Mouse (Mus musculus) heart, embryonic 14.5 days (tissue): Measurements from ENCODE around the gene C1qtnf2. TPM values are rescaled to one million over a fixed set of nuclear protein-coding genes. Genes with fewer than 3 reads are reported as not detected.

Source experiments
- ATAC-seq: fragments of 200-750 bp; cut with Nextera tagmentation; 2 replicates; pipeline ENCODE4 v1.8.0; 2017; ENCODE audit warnings: low read depth, moderate TSS enrichment; ENCODE audit not compliant: insufficient number of reproducible peaks, insufficient read depth, low FRiP score
- H3K27ac ChIP-seq, 2 experiments: fragments of 200-500 bp in 1 of 2; fragments of 300-500 bp in 1 of 2; sonication (generic) in 1 of 2; replicated peaks in 1 of 2; 2 replicates each; pipeline ENCODE4 v1.5.1; 2012 to 2014; ENCODE audit warnings: low read depth in 2 of 2, low read length in 2 of 2, control low read depth in 1 of 2, mild to moderate bottlenecking in 1 of 2, mixed read lengths in 1 of 2; ENCODE audit not compliant: control insufficient read depth in 1 of 2, insufficient read depth in 1 of 2
- H3K27me3 ChIP-seq: fragments of 300-500 bp; sonication (generic); 2 replicates; pipeline ENCODE4 v1.6.1; 2014; ENCODE audit warnings: mild to moderate bottlenecking, low read length, control low read depth; ENCODE audit not compliant: control insufficient read depth, insufficient read depth
- H3K36me3 ChIP-seq: fragments of 300-500 bp; sonication (generic); 2 replicates; pipeline ENCODE4 v1.6.1; 2014; ENCODE audit warnings: mild to moderate bottlenecking, control low read depth, low read length, mixed read lengths; ENCODE audit not compliant: control insufficient read depth, insufficient read depth
- H3K4me1 ChIP-seq, 2 experiments: fragments of 200-500 bp in 1 of 2; fragments of 300-500 bp in 1 of 2; sonication (generic) in 1 of 2; 2 replicates each; pipeline ENCODE4 v1.6.1; 2012 to 2014; ENCODE audit warnings: low read length in 2 of 2, control low read depth in 1 of 2, mixed read lengths in 1 of 2; ENCODE audit not compliant: control insufficient read depth in 2 of 2, insufficient read depth in 2 of 2
- H3K4me2 ChIP-seq: fragments of 300-500 bp; sonication (generic); 2 replicates; pipeline ENCODE4 v1.6.1; 2014; ENCODE audit warnings: mild to moderate bottlenecking, low read length
- H3K4me3 ChIP-seq, 2 experiments: fragments of 200-500 bp in 1 of 2; fragments of 300-500 bp in 1 of 2; sonication (generic) in 1 of 2; 2 replicates each; pipeline ENCODE4 v1.5.1; 2012 to 2014; ENCODE audit warnings: low read length in 2 of 2, mild to moderate bottlenecking in 2 of 2, control low read depth in 1 of 2, low read depth in 1 of 2, moderate library complexity in 1 of 2; ENCODE audit not compliant: control insufficient read depth in 1 of 2, insufficient read depth in 1 of 2
- H3K9ac ChIP-seq: fragments of 300-500 bp; sonication (generic); 2 replicates; pipeline ENCODE4 v1.6.1; 2014; ENCODE audit warnings: mild to moderate bottlenecking, low read length
- H3K9me3 ChIP-seq: fragments of 300-500 bp; sonication (generic); 2 replicates; pipeline ENCODE4 v1.6.1; 2016; ENCODE audit warnings: low read length, control low read depth; ENCODE audit not compliant: control insufficient read depth
- WGBS: fragments of 180-500 bp; shearing (Covaris S2); extraction: QIAGEN DNeasy Blood & Tissue Kit; methylation state at CpG from one replicate; pipeline ENCODE4 v1.1.7; 2014; 5-methylcytosine and 5-hydroxymethylcytosine counted together
- polyA plus RNA-seq: library from polyadenylated mRNA; unstranded; fragments of >200 nt; fragmentation: Nextera tagmentation; extraction: Ambion mirVana; gene quantifications from 2 replicates; pipeline ENCODE4 v1.2.1, GENCODE M21; 2014

The C1qtnf2 gene
- polyA plus RNA-seq, 1 experiment from 2014 or later = 5.3 TPM

DNA sequence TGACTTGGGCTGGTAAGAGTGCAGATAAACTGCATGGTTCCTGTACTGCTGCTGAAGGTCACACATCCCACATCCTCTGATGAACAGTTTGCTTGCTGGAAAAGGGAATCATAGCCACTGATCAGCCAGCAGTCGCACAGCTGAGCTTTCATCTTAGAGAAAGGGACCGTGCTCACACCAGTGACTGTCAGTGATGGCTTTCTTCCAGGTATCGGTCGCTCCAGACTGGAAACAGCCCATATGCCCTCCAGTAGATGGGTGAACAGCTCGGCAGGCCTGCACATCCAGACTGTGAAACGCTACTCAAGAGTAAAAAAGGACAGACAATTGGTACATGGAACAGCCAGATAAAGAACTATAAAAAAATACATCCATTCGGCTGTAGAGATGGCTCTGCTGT is 31.1 kb downstream of the C1qtnf2 start:
- 80% methylated on average over 7 of the region's 7 CpGs for WGBS
- Histone ChIP-seq H3K4me2 (no peak overlapping the region), H3K36me3 (no peaks in the 10 kb centered on the region), H3K9me3 (no peaks in the 10 kb centered on the region), H3K4me1 (no peaks in the 10 kb centered on the region), H3K9ac (no peak overlapping the region), H3K27me3 (no peaks in the 10 kb centered on the region), H3K4me3 (no peak overlapping the region), H3K27ac (no peak overlapping the region)
- ATAC-seq = no peak

DNA sequence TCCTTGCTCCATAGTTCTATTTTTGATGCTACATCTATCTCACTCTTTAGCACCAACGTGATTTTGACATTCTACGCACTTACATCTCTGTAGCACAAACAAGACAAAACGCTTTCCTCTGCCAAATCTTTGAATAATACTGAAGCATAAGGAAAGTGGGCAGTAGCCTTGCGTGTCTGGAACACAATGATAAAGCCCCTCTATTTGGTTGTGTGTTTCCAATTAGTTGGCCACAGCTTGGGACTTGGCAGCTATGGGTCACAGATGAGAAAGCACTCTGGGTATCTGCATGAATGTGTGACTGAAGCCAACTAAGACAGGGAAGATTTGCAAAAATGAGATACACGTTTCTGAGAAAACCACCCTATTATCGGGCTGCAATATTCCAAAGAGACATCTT is 33.9 kb downstream of the C1qtnf2 start:
- Histone ChIP-seq H3K4me3 (no peak overlapping the region), H3K9ac (no peak overlapping the region), H3K36me3 (no peaks in the 10 kb centered on the region), H3K4me2 (no peak overlapping the region), H3K4me1 (no peaks in the 10 kb centered on the region), H3K9me3 (no peaks in the 10 kb centered on the region), H3K27ac (no peak overlapping the region), H3K27me3 (no peaks in the 10 kb centered on the region)
- ATAC-seq = no peak
- WGBS = 73% methylated on average over 6 of the region's 6 CpGs

- Histone ChIP-seq H3K9me3 (no peaks in the 10 kb centered on the region), H3K4me3 (no peak overlapping the region), H3K27me3 (no peaks in the 10 kb centered on the region), H3K4me2 (no peak overlapping the region), H3K9ac (no peak overlapping the region), H3K36me3 (no peaks in the 10 kb centered on the region), H3K4me1 (no peaks in the 10 kb centered on the region), H3K27ac (no peak overlapping the region)
- WGBS = 90% methylated on average over 5 of the region's 5 CpGs
- ATAC-seq = no peak
Observed at GRCm38 (mm10) chr11:43509878-43510277, 35.8 kb downstream of the C1qtnf2 start.

GRCm38 (mm10) chr11:43512661-43513190 is 38.6 kb downstream of the C1qtnf2 start:
- no peaks in the 10 kb centered on the region for H3K4me1 ChIP-seq
- H3K9me3 ChIP-seq = no peaks in the 10 kb centered on the region
- no peak overlapping the region for H3K9ac ChIP-seq
- no peak overlapping the region for H3K4me3 ChIP-seq
- ATAC-seq = no peak
- no peaks in the 10 kb centered on the region for H3K27me3 ChIP-seq
- H3K27ac ChIP-seq = no peak overlapping the region
- 78% methylated on average over 2 of the region's 2 CpGs for WGBS
- no peaks in the 10 kb centered on the region for H3K36me3 ChIP-seq
- H3K4me2 ChIP-seq = no peak overlapping the region

- no peak overlapping the region for H3K4me3 ChIP-seq
- ATAC-seq = no peak
- WGBS = 37% methylated on average over 8 of the region's 8 CpGs
Observed at GRCm38 (mm10) chr11:43516344-43517021, 42.4 kb downstream of the C1qtnf2 start.

GRCm38 (mm10) chr11:43517641-43518040 is 43.6 kb downstream of the C1qtnf2 start:
- no peaks in the 10 kb centered on the region for H3K27me3 ChIP-seq
- no peak overlapping the region for H3K4me2 ChIP-seq
- WGBS = 84% methylated on average over 11 of the region's 11 CpGs
- H3K9me3 ChIP-seq = no peaks in the 10 kb centered on the region
- H3K4me3 ChIP-seq = no peak overlapping the region
- H3K36me3 ChIP-seq = no peaks in the 10 kb centered on the region
- no peak overlapping the region for H3K27ac ChIP-seq
- ATAC-seq = no peak
- no peak overlapping the region for H3K9ac ChIP-seq
- no peaks in the 10 kb centered on the region for H3K4me1 ChIP-seq

More at GRCm38 (mm10) chr11:43516344-43517021, 42.4 kb downstream of the C1qtnf2 start:
- Histone ChIP-seq H3K9ac (no peak overlapping the region), H3K36me3 (no peaks in the 10 kb centered on the region), H3K27ac (no peak overlapping the region), H3K9me3 (no peaks in the 10 kb centered on the region), H3K27me3 (no peaks in the 10 kb centered on the region), H3K4me2 (no peak overlapping the region), H3K4me1 (no peaks in the 10 kb centered on the region)

DNA sequence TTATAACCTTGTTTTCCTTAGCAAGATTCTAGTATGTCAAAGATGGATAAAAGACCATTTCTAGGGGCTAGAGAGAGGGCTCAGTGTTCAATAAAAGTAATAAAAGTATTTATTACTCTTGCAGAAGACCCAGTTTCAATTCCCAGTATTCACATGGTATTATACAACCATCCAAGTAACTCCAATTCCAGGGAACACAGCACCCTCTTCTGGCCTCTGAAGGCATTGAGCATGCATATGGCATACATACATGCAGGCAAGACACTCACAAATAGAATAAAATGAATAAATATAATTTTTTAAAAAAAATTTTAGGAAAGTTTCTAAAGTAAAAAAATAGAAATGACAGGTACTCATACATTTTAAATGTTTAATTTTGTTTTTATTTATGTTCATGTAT is 44.0 kb downstream of the C1qtnf2 start:
- Histone ChIP-seq H3K9ac (no peak overlapping the region), H3K27ac (no peak overlapping the region), H3K9me3 (no peaks in the 10 kb centered on the region), H3K4me2 (no peak overlapping the region), H3K4me3 (no peak overlapping the region), H3K27me3 (no peaks in the 10 kb centered on the region), H3K4me1 (no peaks in the 10 kb centered on the region), H3K36me3 (no peaks in the 10 kb centered on the region)
- ATAC-seq = no peak

- H3K27ac ChIP-seq = no peak overlapping the region
- H3K9me3 ChIP-seq = no peaks in the 10 kb centered on the region
- no peak overlapping the region for H3K4me2 ChIP-seq
- H3K4me1 ChIP-seq = no peaks in the 10 kb centered on the region
- no peak overlapping the region for H3K9ac ChIP-seq
- ATAC-seq = no peak
- no peak overlapping the region for H3K4me3 ChIP-seq
- H3K36me3 ChIP-seq = no peaks in the 10 kb centered on the region
- no peaks in the 10 kb centered on the region for H3K27me3 ChIP-seq
Observed at GRCm38 (mm10) chr11:43518821-43519220, 44.7 kb downstream of the C1qtnf2 start.
